Mouse (Mus musculus) gonadal fat pad, adult 2 months (tissue): ENCODE data around the gene Hist2h2bb. TPM values are rescaled to one million over a fixed set of nuclear protein-coding genes. Genes with fewer than 3 reads are reported as not detected.
"Not testable (repeated sequence)": the region's sequence is repeated elsewhere in the genome, so short reads cannot be mapped to it uniquely, and the experiment has no call there.

ENCODE experiments used
- DNase-seq: peaks from one replicate; pipeline ENCODE4 v3.0.0-alpha.2; 2012; ENCODE audit warnings: low read depth
- polyA plus RNA-seq: library from polyadenylated mRNA; depleted of rRNA; stranded (reverse); fragments of >200 nt; gene quantifications from 2 replicates; pipeline ENCODE4 v1.2.3, GENCODE M21; 2012

The Hist2h2bb gene
- polyA plus RNA-seq, 1 experiment: 3.6 TPM

DNA sequence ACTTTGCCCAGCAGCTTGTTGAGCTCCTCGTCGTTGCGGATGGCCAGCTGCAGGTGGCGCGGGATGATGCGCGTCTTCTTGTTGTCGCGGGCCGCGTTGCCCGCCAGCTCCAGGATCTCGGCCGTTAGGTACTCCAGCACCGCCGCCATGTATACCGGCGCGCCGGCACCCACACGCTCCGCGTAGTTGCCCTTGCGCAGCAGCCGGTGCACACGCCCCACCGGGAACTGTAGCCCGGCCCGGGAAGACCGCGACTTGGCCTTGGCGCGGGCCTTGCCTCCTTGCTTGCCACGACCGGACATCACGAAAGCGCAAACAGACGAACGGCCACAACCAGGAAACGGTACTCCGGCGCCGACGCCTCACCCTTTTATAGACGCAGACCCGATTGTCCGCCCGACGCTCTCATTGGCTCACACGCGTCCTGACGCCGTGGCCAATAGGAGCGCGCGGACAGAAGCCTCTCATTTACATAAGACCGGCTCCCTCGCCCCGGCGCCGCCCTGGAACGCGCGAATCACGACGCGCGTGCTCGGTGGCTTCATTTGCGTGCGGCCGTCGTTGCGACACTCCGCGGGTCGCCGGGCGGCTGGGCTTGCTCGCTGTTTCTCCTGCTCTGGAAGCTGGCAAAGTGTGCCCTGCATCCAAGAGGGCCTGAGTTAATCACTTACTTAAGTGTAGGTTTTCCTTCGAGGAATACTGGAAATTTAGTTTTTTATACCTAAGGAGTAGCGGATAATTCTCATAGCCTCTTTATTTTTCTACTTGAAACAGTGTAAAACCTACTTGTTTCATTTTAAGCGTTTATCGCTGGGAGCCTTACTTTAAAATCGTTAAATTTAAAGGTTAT, 29.4 kb upstream of the Hist2h2bb start, which contains the start of gene Hist2h2aa2:
Hist2h2aa2 (minus strand) TSS at position 328 of the 850 bp plus-strand sequence.
- DNase-seq: not testable (repeated sequence)

DNA sequence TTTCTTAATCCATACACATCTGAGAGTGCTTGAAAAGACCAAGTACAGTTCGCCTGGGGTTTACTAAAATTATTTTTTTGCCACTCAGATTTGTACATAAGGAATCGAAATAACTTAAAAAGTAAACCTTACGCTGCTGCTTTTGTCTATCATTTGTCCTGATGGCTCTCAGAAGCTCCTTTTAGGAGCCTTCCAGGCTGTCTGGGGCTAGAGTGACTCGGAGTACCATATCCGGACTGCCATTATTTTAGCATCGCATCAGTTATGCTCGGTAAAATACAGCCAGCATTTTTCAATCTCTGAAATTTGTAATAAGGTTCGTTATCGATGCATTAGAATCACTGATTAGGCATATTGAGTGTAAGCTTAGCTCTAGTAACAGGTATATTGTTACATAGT, 28.8 kb upstream of the Hist2h2bb start:
- no peak for DNase-seq

DNA sequence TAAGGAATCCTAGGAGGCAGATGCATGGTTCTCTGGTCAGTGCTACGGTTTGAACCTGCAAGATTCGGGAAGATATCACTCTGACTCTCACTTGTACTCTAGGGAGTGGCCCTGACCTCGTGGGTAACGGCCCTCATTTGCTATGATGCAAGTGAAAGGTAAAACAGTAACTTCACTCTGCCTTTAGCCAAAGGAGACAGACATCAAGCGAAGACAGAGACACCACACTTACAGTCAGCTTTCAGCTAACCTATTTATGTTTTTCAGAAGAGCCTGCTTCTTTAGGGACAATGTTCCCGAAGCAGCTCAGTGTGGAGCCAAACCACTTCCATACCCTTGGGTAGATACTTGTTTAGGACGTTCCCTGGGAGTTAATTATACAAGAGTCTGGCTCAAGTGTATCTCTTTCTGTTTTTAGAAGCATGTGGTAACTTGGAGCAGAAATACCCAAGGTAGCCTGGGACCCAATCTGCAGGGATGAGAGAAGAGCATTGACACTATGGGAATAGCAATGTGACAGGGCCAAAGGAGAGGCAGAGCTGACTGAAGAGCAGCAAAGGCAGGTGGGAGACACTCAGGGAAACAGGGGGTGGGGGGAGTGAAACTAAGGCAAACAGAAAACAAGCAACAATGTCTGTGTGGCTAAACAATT, 25.5 kb upstream of the Hist2h2bb start:
- DNase-seq: no peak

GRCm38 (mm10) chr3:96245003-96245886, 24.3 kb upstream of the Hist2h2bb start, which contains the start of gene Hist2h2aa1:
Gene Hist2h2aa1, plus strand, starts transcription at chr3:96245497.
- not testable (repeated sequence) for DNase-seq

DNA sequence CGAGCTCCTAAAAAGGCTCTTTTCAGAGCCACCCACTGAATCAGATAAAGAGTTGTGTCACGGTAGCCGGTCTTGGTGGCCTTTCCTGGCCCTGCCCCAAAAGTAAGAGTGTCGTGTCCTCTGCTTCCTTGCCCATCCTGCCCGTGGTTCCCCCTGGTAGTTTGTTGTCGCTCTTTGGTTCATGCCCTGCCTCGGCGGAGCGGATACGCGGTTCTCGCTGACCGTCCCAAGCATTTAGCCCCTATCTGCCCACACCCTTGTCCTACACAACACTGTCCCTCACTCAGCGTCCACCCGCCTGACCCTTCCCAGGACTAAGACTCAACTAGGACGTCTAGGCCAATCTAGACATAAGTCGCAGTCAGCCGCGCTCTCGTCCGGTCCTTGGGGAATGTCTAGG, 23.5 kb upstream of the Hist2h2bb start:
- DNase-seq: not testable (repeated sequence)

- DNase-seq: not testable (repeated sequence)
These were observed 23.1 kb upstream of the Hist2h2bb start, which contains the start of gene Hist2h3c1 for GRCm38 (mm10) chr3:96246427-96246856. Gene Hist2h3c1, plus strand, starts transcription at chr3:96246685.

GRCm38 (mm10) chr3:96247356-96248140, 22.0 kb upstream of the Hist2h2bb start:
- no peak for DNase-seq

DNA sequence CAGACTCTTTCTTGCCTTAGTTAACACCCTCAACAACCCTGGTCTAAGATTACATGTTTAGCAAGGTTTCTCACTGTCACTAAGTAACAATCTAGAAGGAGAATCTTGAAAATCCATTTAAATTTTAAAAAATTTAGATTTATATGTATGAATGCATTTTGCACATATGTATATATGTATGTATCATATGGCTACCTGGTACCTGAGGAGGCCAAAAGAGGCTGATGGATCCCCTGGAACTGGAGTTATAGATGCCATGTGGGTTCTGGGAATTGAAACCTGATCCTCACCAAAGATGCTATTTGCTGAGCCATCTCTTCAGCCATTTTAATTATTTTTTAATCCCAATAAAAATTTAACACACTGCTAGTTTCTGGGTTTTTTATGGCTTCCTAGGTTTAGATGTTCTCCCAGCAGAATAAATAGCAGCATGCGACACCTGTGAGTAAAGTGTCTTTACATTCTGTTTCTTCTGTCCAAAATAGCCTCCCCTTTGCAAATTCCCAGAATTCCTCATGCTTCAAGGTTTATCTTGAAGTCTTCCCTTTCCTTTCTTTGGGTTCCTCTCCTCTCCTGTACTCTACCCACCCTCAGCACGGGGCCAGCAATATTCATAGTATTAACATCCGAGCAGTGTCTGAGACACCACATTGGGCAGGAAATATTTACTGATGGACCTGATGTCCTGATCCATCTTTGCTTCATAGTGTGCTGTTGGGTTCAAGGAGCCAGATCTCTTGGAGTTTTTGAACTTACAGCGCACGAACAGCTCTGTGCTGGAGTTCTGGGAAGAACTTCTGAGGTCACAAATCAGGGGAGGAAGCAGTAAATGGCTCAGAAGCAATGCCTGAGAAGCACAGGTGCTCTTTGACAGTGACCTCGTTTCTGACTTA, 21.2 kb upstream of the Hist2h2bb start:
- DNase-seq: no peak

GRCm38 (mm10) chr3:96249034-96249345, 20.6 kb upstream of the Hist2h2bb start:
- no peak for DNase-seq

DNA sequence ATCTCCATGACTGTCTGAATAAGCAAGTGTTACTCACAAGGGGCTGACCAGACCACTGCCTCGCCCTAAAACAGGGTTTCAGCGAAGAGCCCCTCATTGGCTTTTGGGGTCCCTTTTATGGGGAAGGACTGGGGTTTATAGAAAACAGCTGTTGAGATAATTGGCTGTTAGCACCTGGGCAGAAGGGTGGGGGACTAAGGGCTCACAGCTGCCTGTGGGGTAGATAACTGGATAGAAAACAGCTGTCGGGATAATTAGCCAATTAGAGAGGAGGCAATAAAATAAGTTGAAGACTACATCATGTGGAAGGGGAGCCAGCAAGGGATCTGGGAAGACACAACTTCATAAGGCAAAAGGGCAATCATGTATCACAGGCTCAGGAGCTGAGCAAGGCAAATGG, 18.7 kb upstream of the Hist2h2bb start:
- DNase-seq: no peak

DNA sequence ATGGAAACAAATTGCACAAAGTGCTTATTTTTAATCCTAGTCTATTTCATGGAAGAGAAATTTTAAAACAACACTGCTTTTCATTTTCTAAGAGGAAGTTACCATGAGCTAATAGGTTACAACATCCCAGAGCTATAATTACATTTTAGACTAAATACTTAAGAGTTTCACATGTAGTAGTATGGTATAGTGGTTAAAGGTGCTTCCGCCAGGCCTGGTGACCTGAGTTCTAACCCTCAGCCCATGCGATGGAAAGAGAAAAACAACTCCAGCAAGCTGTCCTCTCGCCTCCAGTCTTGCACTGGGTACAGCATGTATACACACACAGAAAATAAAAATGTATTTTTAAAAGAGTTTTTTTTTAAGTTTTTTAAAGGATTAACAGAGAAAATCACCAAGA, 17.8 kb upstream of the Hist2h2bb start:
- DNase-seq: no peak

- DNase-seq: no peak
These were observed 14.7 kb upstream of the Hist2h2bb start for GRCm38 (mm10) chr3:96254683-96255355.

DNA sequence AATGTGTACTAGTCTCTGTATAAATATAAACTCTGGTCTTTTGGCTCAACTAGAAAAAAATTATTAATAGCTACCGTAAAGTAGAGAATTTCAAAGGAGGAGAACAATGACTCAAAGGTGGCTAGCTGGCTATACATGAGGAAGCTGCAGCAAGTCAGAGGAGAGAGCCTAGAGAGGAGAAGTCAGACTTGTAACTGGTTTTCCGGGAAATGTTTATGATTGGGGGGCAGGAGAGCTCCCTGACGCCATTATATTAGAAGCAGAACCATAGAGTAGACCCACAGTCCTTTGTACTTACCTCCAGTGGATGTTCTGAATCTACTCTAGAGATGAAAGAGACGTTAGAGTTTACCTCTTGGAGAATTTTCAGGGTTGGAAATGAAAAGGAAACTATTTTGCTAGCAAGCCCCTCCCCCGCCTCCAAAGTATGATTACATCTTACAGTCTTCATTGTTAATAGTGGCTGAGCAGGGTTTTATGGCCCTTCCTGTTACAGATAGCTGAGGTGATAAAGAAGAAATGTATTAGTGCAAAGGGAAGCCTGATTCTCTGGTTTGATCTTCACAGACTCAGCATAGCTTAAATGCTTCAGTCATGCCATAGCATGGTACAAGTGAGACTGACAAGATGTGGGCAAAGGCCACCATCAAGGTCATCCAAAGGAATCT, 13.5 kb upstream of the Hist2h2bb start:
- DNase-seq: no peak

- DNase-seq: no peak
These were observed 12.4 kb upstream of the Hist2h2bb start for GRCm38 (mm10) chr3:96257190-96257589.

GRCm38 (mm10) chr3:96260220-96260619, 9.3 kb upstream of the Hist2h2bb start:
- no peak for DNase-seq

DNA sequence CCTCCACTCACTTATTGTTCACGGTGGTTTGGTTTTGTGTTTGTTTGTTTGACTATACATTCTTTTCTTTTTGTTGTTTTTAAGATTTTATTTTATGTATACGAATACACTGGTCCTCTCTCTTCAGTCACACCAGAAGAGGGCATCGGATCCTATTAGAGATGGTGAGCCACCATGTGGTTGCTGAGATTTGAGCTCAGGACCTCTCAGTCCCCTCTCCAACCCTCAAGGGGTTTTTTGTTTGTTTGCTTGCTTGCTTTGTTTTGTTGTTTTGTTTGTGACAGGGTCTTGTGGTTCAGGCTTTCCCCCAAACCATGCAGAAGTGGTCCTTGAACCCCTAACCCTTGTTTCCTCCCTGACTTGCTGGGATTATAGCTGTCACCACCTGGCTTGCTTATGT, 7.9 kb upstream of the Hist2h2bb start:
- no peak for DNase-seq

- DNase-seq: peak; percentile 77
These were observed 7.2 kb upstream of the Hist2h2bb start for GRCm38 (mm10) chr3:96262216-96262875.

DNA sequence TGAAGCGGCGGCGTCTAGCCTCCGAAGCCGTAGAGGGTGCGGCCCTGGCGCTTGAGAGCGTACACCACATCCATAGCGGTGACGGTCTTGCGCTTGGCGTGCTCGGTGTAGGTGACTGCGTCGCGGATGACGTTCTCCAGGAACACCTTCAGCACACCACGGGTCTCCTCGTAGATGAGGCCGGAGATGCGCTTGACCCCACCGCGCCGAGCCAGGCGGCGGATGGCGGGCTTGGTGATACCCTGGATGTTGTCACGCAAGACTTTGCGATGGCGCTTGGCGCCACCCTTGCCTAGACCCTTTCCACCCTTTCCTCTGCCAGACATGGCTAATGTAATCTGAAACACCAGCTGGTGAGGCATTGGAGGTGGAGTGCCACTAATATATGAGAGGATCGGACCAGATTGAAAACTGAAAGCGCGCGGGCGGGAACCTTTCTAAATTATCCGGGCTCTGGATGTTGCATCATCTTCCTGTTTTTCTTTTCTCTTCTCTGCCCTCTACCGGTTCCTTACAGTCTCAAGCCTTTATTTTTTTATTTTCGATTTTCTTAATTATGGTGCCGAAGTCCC, 6.5 kb upstream of the Hist2h2bb start, which contains the start of gene Hist2h4:
Hist2h4 (minus strand) TSS at position 333 of the 572 bp plus-strand sequence.
- DNase-seq: no peak
